Mouse (Mus musculus) left cerebral cortex, postnatal 4 days (tissue): ENCODE data around the gene Vopp1. TPM values are rescaled to one million over a fixed set of nuclear protein-coding genes. Genes with fewer than 3 reads are reported as not detected.
"Not testable (repeated sequence)": the region's sequence is repeated elsewhere in the genome, so short reads cannot be mapped to it uniquely, and the experiment has no call there.

ENCODE experiments used
- DNase-seq: peaks from one replicate; pipeline ENCODE4 v3.0.0-alpha.2; 2022
- intact Hi-C: fragments of 180-260 bp; cut with DNase I; formaldehyde crosslinking; loops from one replicate; pipeline ENCODE4 v1.15.1; 2025
- total RNA-seq, 2 experiments: library from RNA; stranded (reverse); gene quantifications; 2 replicates each; pipeline ENCODE4 v1.2.3; 2021

Vopp1 gene
- total RNA-seq, result 100 to 1,000 TPM; 139 to 148 TPM

DNA sequence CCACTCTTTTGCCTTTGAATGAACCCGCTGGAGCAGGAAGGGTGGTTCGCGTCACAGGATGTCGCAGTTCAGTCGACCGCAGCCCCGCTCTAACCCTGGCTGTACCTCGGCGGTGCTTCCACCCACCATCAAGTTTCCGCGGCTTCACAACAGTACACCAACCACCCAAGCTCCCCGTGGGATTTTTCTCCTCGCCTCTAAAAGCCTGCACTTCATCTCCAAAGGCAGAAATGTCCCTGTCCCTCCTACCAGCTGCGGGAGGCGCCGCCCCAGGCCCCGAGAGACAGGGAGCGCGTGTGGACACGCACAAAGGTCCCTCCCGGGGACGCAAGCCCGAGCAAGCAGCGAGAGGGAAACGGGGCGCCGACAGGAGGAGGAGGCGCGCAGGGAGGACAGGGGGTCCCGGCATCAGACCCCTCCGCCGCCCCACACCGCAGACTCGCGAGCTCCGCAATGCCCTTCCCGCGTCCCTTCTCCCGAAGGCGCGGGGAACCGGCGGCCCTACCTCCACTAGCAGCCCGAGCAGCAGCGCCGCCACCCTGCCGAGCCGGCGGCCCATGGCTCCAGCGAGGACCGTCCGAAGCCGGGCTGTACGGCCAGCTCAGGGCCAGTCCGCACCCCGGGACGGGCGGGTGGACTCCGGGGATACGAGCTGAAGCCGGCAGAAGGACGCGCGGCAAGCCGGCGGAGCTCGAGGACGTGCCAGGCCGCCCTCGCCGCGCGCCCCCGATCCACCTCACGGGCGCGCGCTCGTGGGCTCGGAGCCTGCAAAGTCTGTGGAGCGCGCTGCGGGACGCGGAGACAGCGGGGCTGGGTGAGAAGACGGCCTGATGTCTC, at the start of gene Vopp1:
Vopp1 (minus strand) TSS at position 738 of the 837 bp plus-strand sequence.
- intact Hi-C loops, result loop anchor here (10.0 kb wide), 1 partner anchor 120 kb away; the partner anchor contains the start of gene Lancl2

DNA sequence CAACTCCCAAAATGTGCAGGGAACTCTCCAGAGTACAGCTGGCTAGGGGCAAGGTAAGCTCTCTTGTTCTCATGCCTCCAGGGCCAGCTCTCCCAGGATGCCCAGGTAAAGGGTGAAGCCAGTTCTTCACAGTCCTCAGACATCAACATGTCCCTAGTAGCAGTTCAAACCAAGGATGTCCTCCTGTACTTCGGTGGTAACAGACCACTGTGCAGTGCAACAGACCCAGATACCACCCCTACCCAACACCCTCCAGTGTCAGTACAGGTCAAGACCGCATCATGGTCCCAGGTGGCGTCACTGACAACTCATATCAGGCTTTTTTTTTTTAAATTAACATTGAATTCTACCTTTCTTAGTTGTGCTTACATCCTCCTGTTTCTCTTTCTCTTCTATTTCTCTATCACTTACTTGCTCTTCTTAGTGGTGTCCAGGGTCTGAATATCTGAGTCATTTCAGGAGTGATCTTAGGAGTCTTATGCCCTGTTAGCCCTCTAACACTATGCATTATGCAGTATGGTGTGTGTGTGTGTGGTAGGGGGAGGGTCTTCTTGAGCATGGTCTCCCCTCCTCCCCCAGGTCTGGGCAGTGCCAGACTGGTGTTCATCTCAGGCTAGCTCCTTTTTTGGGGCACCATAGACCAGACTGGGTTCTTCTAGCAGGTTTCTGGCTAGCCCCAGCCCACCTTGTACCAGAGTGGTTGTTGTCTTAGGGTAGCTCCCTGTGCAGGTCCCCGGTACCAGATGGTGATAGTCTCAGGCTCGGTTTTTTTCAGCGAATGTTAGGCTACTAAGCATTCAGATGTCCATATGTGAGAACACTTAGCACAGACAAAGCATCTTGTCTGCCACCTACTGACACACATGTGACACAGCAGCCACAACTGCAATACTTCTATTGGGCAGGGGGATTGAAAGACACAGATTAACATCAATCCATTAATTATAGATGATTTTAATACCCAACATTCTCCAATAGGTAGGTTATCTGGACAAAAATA, 34.4 kb upstream of the Vopp1 start:
- intact Hi-C loops, result no loop called here
- peak; percentile 11 for DNase-seq

More for the DNA sequence above, at the start of gene Vopp1:
- DNase-seq, result peak; percentile 76

DNA sequence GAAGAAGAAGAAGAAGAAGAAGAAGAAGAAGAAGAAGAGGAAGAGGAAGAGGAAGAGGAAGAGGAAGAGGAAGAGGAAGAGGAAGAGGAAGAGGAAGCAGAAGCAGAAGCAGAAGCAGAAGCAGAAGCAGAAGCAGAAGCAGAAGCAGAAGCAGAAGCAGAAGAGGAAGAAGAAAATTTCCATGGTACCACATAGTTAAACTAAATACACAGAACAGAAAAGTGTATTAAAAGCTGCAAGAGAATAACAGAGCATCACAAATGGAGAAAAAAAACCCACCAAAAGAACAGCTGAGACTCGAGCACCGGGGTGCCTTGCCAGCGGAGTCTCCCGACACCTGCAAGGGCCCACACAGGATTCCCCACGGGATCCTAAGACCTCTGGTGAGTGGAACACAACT, 26.2 kb upstream of the Vopp1 start:
- intact Hi-C loops, DNase-seq: not testable (repeated sequence)

DNA sequence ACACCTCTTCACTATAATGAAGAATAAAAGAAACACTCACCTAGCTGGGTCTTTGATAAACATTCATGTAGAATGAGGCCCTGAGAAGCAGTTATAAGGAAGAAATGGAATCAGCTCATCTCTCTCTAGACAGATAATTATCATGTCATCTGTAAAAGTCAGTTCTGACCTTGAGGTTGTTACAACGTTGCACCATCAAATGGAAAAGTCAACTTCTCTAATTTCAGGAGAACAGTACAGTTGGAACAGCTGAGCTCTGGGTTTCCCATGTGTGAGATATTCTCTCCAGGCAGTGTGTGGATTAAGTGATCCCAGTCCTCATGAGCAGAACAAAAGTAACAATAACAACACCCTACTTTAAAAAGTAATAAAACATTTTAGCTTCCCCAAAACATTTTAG, 25.3 kb upstream of the Vopp1 start, which contains the start of gene Vmn1r21:
Vmn1r21 (minus strand) TSS at position 58 of the 400 bp plus-strand sequence.
- no peak for DNase-seq
- intact Hi-C loops, result no loop called here

DNA sequence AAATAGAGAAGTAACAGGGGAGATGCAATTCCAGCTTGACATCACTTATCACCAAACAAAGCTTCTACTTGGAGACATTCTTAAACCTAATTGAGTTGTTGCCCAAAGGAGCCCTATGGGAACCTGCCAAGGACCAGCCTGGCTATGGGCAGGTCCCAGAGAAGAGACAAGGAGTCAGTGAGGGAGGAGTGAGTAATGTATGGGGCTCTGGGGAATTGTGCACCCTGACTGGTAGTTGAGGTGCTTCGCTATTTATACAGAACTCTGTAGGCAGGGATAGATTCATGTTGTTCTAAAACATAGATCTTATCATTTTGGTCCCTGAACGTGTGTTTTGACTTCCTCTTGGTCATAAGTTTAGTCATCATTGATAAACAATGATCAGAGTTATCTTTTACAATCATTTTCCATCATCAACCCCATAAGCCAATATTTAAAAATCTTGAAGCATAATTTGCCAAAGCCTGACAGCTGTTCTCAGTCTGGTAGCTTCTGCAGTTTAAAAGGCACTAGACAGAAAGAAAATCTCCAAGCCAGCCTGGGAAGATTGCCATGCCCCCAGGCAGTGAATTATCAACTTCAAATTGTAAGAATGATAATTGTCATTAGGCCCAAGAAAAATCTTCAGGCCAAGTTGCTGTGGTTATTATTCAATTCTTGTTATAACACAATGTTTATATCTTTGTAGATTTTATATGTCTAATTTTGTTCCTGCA, 14.9 kb upstream of the Vopp1 start:
- DNase-seq, result peak; percentile 55
- intact Hi-C loops, result no loop called here

DNA sequence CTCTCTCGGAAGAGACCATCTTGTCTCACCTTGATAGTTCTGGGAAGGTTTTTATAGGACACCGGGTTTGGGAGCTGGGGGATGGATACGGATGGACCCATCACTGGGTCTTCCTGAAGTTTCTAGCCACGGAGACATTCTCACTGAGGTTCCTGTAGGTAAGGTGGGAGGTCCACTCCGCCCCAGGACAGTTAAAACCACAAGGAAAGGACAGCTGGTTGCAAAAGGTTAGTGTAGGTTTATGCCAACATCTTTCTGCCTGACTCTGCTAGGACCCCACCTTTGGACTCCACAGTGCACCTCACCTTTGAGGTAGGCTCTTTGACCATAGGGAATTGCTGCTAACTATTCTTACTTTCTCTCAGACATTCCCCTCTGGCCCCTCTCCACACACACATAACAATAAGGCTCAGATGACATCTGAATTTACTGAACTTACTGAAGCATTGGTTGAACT, 328 bp upstream of the Vopp1 start:
- intact Hi-C loops, result loop anchor here (10.0 kb wide), 1 partner anchor 120 kb away; the partner anchor contains the start of gene Lancl2
- DNase-seq, result no peak

DNA sequence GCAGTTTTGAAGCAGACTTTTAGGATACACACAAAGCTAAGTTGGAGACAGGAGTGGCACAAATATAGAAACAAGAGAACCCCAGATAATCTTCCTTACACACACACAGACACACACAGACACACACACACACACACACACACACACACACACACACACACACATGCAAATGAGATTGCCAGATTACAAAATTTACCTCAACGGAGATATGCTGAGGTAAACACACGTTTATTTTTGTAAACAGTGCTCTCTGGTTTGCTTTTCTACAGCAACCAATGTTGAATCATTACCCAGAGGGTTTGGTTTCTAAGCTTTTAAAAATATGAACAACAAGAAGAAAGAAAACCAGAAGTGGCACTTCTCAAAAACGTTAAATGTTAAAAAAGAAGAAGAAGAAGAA, 1.5 kb downstream of the Vopp1 start:
- no peak for DNase-seq
- intact Hi-C loops, result loop anchor here (10.0 kb wide), 1 partner anchor 119 kb away; the partner anchor contains the start of gene Lancl2

DNA sequence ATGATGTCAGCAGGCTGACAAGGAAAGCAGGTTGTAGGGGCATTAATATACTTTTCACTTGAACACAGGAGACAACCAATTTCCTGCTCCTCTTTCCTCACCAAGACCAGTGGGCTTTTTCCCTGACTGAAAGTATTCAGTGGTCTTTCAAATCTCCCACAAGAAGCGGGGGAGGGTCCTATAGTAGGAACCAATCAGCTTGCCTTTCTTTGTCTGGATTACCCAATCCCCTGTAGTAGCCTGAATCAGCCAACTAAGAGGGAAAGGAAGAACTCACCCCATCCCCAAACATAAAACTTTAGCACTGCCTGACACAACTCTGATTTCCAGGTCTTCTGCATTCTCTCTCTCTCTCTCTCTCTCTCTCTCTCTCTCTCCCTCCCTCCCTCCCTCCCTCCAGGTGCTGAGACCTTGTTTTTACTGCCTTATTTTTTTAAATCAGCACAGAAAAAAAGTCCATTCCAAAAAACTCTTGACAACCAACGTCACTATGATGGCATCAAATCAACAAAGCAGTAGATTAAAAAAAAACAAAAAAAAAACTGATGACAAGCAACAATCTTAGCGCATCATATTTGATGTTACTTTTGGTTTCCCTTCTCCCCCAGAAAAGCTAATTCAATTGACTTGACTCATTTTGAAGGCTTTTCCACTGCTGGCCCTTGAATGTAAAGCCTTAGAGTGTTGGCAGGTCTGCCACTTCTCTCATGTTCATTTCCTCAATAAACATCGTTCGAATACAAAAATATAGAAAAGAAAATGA, 2.1 kb downstream of the Vopp1 start:
- intact Hi-C loops, result loop anchor here (10.0 kb wide), 1 partner anchor 118 kb away; the partner anchor contains the start of gene Lancl2
- DNase-seq, result no peak

DNA sequence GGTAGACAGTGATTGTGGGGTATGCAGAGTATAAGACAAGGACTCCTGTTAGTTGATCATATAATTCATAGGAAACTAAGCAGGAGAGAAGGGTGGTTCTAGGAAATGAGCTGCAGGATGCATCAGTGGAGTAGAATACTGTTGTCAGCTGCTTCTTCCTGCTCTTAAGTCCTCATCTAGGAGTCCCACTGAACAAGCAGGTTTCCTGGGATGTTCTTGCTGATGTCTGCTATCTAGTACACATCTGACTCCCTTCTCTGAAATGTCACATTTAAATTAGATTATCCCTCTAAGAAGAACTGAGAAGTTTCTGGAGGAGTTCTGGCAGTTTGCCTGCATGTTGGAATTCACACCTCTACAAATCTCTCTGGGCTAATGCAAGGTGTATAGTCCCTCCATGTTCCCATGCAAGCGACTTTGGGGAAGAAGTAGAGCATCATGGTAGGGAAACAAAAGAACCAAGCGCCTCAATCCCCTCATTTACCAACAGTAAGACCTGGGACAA, 10.5 kb downstream of the Vopp1 start:
- DNase-seq, result no peak
- intact Hi-C loops, result no loop called here

DNA sequence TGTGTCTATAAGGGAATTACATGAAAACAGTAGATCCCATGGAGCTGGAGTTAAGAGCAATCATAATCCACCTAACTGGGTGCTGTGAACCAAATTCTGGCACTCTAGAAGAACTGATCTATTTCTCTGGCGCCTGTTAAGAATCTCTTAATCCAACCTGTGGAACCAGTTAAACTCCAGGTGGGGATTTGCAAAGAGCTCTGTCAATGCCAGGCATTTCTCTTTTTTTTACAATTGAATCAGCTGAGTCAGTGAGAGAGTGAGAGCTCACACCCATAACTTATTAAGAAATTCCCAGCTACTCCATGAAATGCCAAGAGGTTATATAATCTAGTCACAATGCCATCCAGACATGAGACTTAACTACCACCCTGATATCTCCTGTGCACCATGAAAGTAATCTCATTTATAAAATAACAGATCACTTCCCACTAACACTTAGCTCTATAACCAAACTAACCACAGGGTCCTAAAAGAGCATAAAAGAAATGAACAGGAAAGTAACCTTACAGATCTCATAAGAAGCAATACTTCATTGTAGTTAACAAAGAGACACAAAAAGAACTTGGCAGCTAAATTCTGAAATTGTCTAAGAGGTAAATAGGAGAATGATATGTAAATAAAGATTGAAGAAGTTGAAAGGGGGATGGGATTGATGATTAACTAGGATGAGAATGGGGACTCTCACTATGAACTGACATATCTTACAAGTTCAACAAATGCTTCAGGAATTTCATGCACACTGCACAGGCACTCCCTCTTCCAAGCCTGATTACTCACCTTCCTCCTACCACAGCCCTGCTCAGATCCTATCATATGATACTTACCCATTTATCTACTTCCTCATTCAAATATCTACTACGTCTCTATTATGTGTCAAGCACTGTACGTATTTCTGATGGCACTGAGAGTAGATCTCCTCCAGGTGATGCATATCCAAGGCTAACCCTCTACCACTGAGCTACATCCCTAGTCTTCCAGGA, 12.9 kb downstream of the Vopp1 start:
- intact Hi-C loops, result no loop called here
- no peak for DNase-seq

DNA sequence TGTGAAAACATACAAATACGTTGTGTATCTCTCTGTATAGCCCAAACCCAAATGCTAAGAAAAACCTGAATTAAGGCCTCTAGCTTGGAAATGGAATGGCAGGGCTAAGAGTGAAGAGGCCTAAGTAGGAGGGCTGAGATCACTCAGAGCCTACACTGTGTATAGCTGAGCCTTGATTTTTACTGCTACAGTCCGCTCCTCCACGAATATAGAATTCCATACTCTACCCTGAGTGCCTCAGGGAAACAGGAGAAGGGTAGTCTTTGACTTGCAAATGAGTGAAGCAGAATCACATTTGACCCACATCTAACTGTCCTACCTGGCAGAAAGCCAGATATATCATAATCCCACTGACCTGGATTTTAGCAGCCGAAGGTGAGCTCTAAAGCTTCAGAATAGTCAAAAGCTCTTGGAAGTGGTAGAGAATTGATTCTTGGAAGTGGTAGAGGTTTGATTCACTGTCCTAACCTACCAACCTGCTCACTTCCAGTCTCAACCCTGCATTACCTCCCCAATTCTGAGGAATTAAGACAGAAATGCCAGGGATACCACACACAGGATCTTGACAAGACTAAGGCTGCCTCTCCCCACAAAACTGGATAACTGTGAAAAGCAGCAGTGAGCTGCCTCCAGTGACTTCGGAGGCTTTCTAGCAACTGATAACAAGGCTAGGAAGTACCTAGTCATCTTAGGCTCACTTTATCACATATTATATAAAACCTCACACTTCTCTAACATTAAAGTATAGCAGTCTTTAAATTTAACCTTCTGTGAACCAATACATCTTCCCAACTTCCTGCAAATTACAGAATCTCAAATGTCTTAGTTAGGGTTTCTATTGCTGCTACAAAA, 19.5 kb downstream of the Vopp1 start:
- no peak for DNase-seq
- intact Hi-C loops, result no loop called here

DNA sequence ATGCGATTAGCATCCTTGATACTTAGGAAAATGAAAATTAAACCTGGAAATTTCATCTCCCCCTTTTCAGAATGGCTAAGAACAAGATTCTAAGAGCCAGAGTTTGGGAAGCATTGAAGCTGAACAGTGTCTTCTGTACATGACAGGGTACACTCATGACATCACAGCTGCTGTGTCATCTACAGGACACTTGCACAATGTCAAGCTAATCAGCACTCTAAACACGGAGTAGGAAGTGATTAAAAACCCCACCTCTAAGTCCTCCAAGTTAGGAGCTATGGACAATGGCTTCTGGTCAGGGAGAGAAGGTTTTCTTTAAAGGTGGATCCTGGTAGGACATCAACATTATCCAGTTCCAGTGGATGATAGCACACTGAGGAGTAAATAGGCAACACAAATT, 21.8 kb downstream of the Vopp1 start:
- no peak for DNase-seq
- intact Hi-C loops, result no loop called here

DNA sequence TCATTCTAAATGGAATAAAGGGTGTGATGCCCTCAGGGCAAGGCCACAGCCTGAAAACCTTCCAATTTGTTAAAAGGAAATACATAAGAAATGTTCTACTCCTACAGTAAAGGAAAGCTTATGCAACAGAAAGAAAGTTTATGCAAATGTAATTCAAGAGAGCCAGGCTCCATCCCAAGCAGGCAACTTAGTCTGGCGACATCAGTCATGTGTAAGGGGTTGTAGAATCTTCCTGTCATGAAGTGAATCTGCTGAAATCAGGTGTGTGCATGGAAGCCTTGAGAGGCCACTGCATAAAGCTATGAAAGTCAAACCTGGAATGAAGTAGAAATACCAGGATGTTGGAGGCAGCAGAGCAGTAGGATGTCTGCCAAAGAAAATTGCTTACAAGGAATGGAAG, 26.0 kb downstream of the Vopp1 start:
- intact Hi-C loops, result no loop called here
- no peak for DNase-seq

DNA sequence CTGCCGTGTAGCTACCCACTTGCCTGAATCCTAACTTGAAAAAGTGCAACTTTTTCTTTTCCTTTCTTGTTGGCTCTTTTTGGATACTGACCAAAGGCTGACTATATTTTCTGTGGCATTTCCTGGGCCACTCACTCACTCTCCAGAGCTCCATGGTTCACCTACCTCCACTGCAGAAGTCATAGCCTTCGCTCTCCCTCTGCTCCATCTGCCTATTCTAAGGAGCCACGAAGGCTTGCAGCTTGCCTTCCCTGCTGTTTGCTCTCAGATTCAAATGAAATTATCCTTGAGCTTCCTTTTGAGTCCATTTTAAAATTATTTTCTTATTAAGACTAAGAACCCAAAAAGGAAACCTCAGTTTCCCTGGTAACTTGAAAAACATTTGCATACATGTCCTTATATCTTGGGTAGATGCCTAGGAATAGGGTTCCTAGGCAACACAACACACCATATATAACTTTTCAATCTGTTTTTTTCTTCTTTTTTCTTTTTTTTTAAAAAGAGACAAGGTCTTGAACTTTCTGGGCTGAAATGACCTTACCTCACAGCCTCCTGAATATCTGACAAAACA, 28.0 kb downstream of the Vopp1 start:
- no peak for DNase-seq
- intact Hi-C loops, result no loop called here

DNA sequence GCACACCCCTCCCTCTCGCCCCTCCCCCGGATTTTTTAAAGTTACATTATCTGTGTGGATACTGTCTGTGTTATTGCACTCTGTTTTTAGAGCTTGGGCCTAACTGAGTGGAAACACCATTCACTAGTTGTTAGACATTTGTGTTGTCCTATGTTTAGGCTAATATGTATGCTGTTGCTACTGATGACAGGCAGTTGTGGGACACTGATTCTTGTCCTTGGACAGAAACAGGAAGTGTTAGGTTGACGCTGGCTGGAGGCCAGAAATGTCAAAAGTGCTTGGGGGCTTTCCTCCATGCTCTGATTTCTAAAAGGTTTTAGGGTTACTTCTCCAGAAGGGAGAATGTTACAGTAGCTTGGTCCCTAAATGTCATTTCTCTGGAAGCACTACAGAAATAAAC, 29.1 kb downstream of the Vopp1 start:
- DNase-seq, result peak; percentile 3
- intact Hi-C loops, result no loop called here

DNA sequence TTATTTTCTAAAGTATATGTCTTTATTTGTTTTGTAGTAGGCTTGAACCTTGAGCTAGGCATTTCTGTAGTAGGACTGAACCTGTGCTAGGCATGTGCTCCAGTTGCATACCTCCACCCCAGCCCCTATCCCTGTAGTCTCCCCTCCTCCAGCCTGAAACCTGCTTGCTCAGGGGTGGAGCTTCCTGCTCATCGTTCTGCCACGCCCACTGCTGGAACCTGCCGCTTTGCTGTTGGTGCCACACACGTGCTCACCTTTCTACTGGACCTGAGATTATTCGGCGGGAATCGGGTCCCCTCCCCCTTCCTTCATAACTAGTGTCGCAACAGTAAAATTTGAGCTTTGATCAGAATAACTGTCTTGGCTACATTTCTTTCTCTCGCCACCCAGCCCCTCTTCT, 32.1 kb downstream of the Vopp1 start:
- DNase-seq, intact Hi-C loops: not testable (repeated sequence)

DNA sequence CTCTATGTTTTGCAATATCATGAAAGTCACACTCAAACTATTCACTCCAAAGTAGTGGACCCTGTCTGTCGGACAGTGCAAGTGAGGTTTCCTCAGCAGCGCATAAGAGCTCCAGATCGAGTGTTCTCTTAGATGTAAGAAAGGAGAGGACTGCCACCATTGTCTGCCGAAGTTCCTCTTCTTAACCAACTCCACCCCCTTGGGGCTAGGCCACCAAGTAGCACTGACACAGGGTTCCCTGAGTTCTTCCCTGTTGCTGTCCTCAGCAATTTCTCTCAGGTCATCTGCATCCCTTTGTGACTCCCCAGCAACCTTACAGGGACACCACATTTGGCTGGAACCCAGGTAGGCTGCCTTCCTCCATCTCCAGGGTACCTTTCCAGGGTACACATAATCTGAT, 34.4 kb downstream of the Vopp1 start:
- intact Hi-C loops, result no loop called here
- no peak for DNase-seq
